Mouse (Mus musculus) testis, adult 2 months (tissue): Measurements from ENCODE around the gene Mogat1.

Experiments
- CTCF ChIP-seq: fragments of 200-500 bp; IDR thresholded peaks from 2 replicates; pipeline ENCODE4 v1.5.1; 2012; ENCODE audit warnings: low read depth, mild to moderate bottlenecking, inconsistent platforms, low read length, moderate library complexity; ENCODE audit not compliant: control insufficient read depth, insufficient read depth, insufficient replicate concordance
- POLR2A ChIP-seq: fragments of 200-500 bp; IDR thresholded peaks from 2 replicates; pipeline ENCODE4 v1.6.1; 2012; ENCODE audit warnings: low read depth, mild to moderate bottlenecking, inconsistent platforms, low read length, moderate library complexity; ENCODE audit not compliant: control insufficient read depth

DNA sequence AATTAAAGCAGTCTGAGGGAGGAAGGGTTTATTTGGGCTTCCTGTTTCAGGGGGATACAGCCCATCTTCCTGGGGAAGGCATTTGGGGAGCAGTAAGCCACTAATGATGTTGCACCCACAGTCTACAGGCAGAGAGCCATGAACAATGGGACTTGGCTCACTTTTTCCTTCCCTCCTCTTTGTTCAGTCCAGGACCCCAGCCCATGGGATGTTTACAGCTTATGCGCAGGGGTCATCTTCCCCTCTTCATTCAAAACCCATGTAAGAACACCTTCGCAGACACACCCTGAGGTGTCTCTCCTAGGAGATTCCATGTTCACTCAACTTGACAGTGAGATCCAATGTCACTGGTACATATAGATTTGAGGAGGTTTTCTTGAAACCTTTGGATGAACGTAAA lies 17.6 kb downstream of the Mogat1 start:
- no peak for TF ChIP-seq CTCF
- no peak for TF ChIP-seq POLR2A
